Mouse (Mus musculus) kidney, postnatal 36 days (tissue): ENCODE measurements around the gene Pdgfa.

ENCODE experiments used
- DNase-seq, 2 experiments: peaks; one replicate each; pipeline ENCODE4 v3.0.0; 2021 to 2022; ENCODE audit warnings: mixed read lengths in 2 of 2

Pdgfa gene

DNA sequence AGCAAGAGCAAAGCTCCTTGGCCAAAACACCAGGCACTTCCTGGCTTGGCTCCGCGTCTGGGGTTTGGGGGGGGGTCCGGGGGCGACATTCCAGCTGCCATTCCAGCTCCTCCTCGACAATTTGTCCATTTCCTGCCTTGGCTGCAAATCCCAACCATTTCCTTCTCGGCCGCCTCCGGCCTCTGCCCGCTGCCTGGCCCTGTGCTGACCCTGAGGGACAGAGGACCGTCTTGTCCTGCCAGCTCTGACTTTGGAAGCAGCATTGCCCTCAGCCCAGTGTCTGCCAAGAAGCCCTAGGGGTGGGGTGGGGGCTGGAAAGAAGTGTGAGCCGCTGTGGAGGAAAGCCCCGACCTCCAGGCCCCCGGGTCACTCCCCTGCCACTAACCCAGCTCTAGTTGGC lies 44.2 kb downstream of the Pdgfa start:
- peak; percentile 64 to 67 for DNase-seq

DNA sequence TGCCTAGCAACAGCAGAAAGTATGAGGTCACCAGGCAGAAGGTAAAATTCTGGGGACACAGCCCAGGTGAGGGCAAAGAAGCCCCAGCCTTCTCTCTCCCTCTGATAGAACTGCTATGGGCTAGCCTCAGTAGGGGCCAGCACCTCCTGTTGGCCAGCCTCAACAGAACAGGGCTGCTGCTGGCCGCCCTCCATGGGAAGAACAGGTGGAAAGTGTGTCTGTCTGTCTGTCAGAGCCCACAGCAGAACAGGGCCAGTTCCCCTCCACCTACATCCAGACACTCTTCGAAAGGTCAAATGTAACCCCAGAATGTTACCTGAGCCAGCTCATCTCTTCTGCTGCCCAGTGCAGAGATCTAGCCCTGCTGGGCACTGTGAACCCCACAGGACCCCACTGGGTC lies 45.9 kb downstream of the Pdgfa start:
- DNase-seq: no peak

DNA sequence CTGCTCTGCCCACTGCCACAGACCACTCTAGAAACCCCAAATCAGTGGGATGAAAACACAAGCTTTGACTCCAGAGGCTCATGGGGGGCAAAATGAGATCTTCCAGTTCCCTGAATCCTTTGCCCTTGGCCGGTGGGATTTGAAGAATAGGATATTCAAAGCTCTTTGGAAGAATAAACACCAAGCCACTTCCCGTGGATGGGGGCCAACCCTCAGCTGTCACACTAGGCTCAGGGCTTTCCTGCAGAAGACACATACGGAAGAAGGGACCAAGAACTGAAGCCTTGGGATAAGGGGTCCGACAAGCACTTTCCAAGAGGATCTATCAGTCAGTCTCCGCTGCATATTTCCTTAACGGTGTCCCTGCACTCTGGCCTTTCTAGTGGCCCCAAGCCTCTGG lies 48.0 kb downstream of the Pdgfa start:
- no peak for DNase-seq

DNA sequence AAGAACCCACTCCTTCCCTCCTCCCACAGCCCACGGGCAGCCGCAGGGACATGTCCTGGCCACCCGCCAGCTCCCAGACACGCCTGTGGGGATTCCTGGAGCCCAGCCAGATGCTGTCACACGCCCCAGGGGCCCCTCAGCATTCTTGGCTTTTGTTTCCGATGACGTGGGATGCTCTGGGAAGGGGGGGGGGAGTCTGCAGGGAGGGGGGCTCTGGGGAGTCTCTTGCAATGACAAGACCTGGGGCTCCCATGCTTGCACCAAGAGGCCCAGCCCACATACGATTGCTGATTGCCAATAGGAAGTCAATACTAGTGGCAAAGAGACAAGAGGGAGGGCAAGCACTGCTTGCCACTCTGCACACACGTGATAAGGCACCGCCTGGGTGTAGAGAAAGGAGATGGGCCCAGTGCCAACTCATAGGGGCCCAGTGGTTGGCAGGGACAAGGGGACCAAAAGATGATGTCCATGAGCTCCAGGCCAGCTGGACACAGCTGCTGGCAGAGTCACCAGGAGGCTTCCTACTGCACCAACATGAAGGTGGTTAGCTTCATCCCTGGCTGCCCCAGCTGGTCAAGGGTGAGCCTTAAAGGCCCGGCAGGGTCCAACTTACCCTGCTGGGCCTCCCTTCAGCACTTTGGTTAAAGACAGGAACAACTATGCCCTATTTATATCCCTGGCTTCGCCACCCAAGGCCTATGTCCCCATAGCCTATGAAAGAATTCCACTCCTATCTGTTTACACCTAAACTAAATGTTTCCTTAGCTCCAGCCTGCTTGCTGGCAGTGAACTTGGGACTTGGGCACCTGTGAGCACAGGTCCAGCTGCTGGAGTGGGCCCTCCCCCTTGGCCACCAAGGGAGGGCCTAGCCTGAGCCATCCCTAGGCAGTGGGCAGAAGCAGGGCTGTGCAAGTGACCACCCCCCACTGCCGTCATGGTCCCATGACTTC lies 48.9 kb downstream of the Pdgfa start:
- peak; percentile 67 to 77 for DNase-seq

DNA sequence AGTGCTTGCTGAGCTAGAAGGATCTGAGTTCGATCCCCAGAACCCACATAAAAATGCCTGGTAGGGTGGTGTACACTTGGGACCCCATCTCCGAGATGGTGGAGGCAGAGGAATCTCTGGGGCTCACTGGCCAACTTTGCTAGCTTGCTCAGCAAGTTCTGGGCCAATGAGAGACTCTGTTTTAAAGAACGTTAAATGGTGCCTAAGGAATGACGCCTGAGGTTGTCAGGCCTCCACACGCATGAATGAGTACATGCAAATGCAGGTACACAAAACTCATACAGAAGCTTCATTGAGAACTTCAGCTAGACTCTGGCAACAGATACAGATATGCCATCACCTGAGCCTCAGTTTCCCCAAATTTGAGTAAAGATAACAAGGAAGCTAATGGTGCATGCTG lies 49.7 kb downstream of the Pdgfa start:
- no peak for DNase-seq

DNA sequence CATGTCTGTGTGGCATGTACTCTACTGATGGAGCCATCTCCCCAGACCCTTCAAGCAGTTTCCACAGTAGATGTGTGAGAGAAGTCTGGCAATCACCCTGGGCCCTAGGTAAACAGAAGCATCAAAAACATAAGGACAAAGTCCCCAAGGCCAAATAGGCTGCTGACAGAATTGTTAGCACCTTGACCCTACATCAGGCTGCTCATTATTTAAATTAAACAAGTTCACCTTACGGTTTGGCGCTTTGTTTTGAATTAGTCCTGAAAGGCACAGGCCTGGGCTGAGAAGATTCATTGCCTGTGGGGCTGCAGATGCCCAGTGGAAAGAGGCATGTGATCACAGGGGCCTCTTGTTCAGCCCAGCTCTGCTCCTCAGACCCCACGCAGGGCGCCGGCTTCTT lies 50.2 kb downstream of the Pdgfa start:
- DNase-seq: no peak

DNA sequence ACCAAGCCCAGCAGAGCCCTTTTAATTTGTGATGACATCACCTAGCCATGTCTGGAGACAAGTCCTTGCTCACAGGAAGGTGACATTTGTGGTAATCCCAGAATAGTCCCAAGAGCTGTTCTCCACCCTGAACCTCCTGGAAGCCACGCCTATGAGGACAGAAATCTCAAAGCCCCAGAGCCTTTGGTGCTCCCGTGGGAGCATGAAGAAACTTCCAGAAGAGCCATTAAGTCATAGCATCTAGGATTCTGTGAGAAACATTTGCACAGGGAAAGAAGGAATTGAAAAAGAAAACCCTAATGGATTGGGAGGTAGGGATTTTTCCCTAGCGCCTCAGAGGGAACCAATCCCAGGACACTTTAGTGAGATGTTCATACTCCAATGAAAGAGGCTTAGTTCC lies 52.2 kb downstream of the Pdgfa start:
- DNase-seq: no peak

DNA sequence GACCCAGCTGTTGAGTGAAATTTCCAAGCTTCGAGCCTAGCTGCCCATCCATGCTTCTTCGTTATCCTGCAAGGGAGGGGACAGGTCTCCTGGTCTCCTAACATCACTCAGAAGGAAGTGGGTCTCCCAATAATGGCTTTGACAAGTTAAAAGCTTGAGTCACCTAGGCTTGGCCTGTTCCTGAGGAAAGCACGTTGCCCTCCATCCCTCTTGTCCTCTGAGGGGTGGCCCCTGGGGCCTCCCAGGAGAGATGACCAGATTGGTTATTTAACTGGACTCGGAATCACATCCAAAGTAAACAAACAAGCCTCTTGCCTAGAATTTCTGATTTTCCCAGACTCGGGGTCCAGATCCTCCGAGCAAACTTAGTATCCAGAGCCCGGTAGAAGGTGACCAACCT lies 52.6 kb downstream of the Pdgfa start:
- DNase-seq: no peak

DNA sequence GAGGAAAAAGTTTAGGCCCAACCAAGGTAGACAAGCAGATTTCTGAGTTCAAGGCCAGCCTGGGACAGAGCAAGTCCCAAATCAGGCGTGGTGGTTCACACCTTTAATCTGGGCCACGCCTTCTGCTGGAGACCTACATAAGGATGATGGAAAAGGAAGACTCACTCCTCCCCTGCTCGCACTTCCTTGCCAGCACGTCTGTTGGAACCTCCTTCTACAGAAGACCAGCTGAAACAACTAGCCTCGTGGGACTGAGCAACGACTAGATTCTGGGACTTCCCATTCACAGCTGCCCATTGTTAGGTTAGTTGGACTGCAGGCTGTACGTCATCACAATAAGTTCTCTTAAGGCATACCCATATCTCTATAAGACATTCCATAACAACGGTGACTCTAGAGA lies 55.3 kb downstream of the Pdgfa start:
- DNase-seq: no peak

DNA sequence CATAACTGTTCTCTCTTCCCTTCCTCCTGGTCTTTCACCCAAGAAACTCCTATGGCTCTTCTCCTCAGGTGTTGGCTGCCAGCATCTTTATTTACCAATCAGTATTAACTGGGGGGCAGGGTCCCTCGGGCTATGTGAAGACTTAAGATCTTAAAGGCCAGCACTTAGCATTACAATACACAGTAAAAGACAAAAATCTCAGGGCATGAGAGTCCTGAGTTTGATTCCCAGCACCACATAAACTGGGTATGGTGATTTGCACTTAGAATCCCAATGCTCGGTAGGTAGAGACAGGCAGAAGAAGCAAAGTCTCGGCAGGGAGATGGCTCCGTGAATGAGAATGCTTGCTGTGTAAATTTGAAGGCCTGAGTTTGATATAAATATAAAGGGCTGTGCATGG lies 56.6 kb downstream of the Pdgfa start:
- DNase-seq: no peak

DNA sequence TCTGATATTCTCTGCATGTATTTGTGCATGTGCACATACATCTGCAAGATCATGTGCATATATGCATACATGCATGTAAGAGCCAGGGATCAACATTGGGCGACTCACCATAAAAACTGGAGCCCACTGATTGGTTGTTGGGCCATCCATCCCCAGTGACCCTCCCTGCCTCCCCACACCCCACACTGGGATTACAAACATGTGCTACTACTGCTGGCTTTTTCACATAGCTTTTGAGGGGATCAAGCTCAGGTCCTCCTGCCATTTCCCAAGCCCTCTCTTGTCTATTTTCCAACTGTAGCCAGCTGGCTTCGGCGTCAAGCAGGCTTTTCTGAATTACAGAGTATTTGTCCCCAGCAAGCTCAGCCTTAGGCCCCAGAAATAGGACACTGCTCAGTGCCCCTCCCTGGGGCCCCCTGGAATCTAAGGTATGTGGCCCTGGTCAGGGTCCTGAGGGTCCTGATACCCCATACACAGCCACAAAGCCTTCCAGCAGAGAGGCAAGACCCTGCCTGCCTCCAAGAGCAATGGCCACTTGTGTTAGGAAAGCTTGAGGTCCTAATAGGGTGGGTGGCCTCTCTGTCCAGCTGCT lies 58.5 kb downstream of the Pdgfa start:
- no peak for DNase-seq

DNA sequence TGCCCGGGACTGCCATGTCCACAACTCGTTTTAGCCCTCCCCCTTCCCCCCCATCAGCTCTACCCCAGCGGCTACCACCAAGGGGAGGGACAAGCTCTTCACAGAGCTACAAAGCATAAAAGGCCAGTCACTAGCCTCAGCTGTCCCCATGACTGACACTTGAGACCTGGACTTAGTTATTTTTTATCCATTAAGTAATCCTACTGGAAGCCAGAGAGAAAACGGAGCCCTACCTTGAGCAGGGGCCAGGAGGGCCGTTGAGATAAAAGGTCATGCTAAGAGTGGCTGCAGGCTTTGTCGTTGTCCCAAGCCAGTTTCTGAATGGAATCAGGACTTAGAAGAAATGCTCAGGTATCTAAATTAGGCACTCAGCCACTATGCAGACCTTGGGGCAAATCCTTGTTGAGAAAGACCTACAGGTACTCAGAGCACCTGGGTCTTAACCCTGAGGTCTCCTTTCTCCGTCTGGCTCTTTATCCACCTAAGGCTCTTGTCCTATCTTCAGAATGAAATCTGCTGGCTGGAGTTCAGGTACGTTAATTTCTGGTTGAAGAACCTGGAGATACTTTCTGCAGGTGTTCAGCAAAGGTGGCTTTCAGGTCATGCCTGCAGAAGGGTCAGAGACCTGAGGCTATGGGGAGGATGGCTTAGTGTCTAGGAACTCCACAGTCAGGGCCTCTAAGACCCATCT lies 60.6 kb downstream of the Pdgfa start:
- no peak for DNase-seq

DNA sequence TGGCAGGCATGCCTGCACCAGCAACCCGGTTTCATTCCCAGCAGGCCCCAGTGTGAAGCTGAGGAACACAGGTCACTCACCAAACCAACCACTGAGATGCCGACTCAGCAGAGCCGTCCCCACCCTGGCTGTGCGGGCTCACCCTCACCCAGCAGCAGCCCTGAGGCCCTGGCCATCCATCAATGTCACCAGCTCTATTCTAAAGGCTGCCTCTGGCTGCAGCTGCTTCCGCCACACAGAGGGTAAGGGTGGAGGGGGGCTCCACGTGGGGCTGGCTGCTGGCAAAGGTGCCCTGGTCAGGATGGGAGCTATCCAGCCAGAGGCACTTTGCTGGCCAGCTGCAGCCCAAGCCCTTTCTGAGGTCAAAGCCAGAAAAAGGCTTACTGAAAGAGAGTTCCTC lies 62.6 kb downstream of the Pdgfa start:
- DNase-seq: peak; percentile 51 to 60

DNA sequence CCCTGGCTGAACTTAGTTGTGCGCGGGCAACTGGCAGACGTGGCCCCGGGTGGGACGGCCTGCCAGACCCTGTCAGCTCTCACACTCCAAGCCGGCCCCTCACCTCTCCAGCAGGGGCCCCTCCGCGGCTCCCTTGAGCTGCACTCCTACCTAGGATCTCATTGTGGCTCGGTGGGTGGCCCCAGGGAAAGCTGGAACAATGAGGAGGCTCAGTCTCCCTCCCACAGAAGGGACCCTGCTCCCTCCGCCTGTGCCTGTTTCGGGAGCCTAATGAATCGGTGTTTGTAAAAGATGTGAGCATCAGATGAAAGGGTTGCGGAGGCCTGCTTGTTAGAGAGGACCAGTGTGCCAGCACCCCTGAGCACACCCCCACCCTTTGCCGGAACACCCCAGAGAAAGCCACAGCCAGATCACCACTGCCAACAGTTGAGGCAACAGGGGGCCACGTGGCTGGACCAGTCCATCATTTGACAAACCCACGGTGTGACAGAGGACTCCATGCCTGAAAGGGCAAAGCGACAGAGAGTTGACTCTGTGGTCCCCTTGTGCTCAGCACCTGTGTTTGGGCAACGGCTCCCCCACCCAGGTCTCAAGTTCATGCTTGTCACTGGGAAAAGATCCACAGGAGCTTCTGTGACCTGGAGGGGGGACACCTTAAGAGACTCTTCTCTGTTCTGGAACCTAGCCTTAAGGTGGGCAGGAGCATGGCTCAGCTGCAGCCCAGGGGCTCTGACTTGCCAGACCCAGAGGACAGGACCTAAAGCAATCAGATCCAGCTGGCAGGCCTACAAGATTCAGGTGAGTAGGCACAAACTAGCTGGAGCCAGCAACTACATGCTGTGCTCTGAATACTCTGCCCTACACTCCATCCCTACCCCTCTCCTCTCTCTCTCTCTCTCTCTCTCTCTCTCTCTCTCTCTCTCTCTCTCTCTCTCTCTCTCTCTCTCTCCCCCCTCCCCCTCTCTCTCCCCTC lies 64.4 kb downstream of the Pdgfa start:
- DNase-seq: peak; percentile 51 to 64

DNA sequence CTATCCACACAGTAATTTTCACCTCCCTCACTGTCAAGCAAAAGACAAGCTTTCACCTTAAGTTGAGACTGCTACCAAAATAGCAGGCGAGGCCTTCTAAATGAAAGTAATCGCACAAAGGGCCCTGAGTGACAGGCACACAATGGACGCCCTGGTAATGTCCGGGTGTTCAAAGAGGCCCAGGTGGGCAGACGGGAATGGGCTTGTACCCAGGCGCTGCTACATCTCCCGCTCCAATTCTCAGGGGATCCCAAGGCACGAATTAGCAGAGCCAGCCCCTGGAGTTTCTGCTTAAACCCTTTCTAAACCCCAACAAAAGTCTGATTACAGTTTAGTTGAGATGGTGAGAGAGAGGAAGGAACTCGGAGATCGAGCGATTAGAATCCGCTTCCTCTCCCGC lies 65.3 kb downstream of the Pdgfa start:
- DNase-seq: no peak

DNA sequence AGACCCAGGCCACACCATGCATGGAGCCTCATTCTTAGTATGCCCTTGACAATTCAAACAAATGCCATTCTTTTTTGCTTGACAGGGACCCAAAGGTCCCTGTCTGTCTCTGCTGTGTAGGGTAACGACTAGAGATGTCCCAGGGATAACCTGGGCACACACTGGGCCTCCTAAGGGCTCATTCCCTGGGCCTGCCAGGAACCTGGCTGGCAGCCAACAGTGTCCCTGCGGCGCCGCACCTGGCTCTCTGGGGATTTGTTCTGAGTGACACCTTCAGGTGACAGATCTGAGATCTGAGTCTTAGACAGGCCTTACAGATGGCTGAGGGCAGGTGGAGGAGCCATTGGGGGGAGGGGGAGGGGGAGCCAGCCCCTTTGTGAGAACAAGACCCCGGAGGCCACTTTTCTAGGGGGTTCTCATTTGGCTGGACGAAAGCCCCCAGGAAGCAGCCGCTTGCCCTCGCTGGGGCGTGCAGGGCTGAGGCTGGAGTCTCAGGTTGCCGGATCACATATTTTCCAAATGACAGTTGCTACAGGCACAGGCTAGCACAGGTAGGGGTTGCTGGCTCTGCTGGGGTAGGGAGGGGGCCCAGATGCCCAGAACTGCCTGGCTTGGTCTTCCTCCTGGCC lies 67.2 kb downstream of the Pdgfa start:
- DNase-seq: peak in 1 of 2 experiments; percentile 45
